Mouse (Mus musculus): ENCODE data around the gene Ncoa3. TPM values are rescaled to one million over a fixed set of nuclear protein-coding genes. Genes with fewer than 3 reads are reported as not detected.

Gene Ncoa3
- polyA plus RNA-seq, 1 experiment = 5.6 TPM

DNA sequence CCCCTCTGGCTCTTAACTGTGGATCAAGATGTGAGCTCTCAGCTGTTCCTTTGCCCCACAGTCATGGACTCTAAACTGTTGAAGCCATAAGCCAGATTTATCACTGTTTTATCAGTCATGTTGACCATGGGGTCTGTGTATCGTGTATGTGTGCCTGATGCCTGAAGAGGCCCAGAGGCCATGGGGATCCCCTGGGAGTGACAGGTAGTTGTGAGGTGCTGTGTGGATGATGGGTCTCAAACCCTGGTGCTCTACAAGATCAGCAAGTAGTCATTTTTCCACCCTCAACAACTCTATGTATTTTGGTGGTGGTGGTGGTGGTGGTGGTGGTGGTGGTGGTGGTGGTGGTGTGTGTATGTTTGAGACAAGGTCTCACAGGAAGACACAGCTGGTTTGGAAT, 8.1 kb upstream of the Ncoa3 start:
- no peaks in the 10 kb centered on the region for H3K79me3 ChIP-seq (ENCODE audit: low read depth)
- no peaks in the 10 kb centered on the region for H3K79me2 ChIP-seq (ENCODE audit: control insufficient read depth, insufficient read depth)
- TF ChIP-seq MYOD1 (IDR thresholded peaks at IDR 0.05; ENCODE audit: control insufficient read depth, insufficient read length, low read depth) (no peak), FOSL1 (IDR thresholded peaks at IDR 0.05; ENCODE audit: insufficient read depth, low read length, poor library complexity, severe bottlenecking) (no peak), USF1 (IDR thresholded peaks at IDR 0.05; ENCODE audit: low read depth) (no peak), MAX (IDR thresholded peaks at IDR 0.05) (no peak), CEBPB (IDR thresholded peaks at IDR 0.05; ENCODE audit: low read depth) (no peak), CTCF (IDR thresholded peaks at IDR 0.05; ENCODE audit: control insufficient read depth, insufficient read depth, insufficient read length) (no peak), MYOG (IDR thresholded peaks at IDR 0.05; ENCODE audit: control insufficient read depth, extremely low read depth, insufficient read length) (no peak)
- H3K36me3 ChIP-seq (ENCODE audit: control insufficient read depth, insufficient read depth) = no peaks in the 10 kb centered on the region
- H3K27me3 ChIP-seq (ENCODE audit: control insufficient read depth, insufficient read depth, insufficient read length) = no peaks in the 10 kb centered on the region
- H3ac ChIP-seq (ENCODE audit: control insufficient read depth, insufficient read length, low read depth) = no peak overlapping the region
- no peak overlapping the region for H3K4me3 ChIP-seq (ENCODE audit: insufficient read depth, poor library complexity, severe bottlenecking)

DNA sequence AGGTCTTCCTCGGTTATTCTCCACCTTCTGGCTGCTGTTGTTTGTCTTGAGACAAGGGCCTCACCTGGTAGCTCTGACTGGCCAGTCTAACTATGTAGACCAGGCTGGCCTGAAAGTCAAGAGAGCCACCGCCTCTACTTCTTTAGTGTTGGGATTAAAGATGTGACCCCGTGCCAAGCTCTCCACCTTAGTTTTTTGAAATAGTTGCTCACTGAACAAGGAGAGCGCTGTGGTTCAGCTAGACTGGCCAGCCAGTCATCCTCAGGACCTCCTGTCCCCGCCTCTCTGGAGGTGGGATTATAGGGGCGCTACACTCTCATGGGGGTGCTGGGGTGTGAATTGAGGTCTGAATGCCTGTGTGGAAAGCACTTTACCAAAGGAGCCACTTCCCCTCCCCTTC, 7.5 kb upstream of the Ncoa3 start:
- Histone ChIP-seq H3K27me3 (ENCODE audit: control insufficient read depth, insufficient read depth, insufficient read length) (no peaks in the 10 kb centered on the region), H3K4me3 (ENCODE audit: insufficient read depth, poor library complexity, severe bottlenecking) (no peak overlapping the region), H3ac (ENCODE audit: control insufficient read depth, insufficient read length, low read depth) (no peak overlapping the region), H3K79me2 (ENCODE audit: control insufficient read depth, insufficient read depth) (no peaks in the 10 kb centered on the region), H3K79me3 (ENCODE audit: low read depth) (no peaks in the 10 kb centered on the region), H3K36me3 (ENCODE audit: control insufficient read depth, insufficient read depth) (no peaks in the 10 kb centered on the region)
- TF ChIP-seq FOSL1 (IDR thresholded peaks at IDR 0.05; ENCODE audit: insufficient read depth, low read length, poor library complexity, severe bottlenecking) (no peak), CTCF (IDR thresholded peaks at IDR 0.05; ENCODE audit: control insufficient read depth, insufficient read depth, insufficient read length) (no peak), MYOD1 (IDR thresholded peaks at IDR 0.05; ENCODE audit: control insufficient read depth, insufficient read length, low read depth) (no peak), USF1 (IDR thresholded peaks at IDR 0.05; ENCODE audit: low read depth) (no peak), CEBPB (IDR thresholded peaks at IDR 0.05; ENCODE audit: low read depth) (no peak)

DNA sequence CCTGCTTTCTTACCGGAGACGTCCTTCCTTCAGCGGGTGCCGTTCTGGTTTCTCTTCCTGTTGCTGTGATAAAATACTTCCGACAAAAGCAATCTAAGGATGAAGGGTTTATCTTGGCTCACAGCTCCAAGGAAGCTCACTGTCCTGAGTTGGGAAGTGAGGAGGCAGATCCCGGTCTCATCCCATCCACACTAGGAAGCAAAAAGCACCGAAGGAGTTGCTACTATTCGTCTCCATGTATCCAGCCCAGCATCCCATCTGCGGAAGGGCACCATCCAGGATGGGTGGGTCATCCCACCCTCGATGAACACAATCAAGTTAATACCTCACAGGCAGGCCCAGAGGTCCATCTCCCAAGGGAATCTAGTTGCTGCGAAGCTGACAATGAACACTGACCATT, 6.9 kb upstream of the Ncoa3 start:
- TF ChIP-seq CTCF (IDR thresholded peaks at IDR 0.05; ENCODE audit: control insufficient read depth, insufficient read depth, insufficient read length) (no peak), MYOD1 (IDR thresholded peaks at IDR 0.05; ENCODE audit: control insufficient read depth, insufficient read length, low read depth) (no peak), USF1 (IDR thresholded peaks at IDR 0.05; ENCODE audit: low read depth) (no peak), MYOG (IDR thresholded peaks at IDR 0.05; ENCODE audit: control insufficient read depth, extremely low read depth, insufficient read length) (no peak), MAX (IDR thresholded peaks at IDR 0.05) (no peak), FOSL1 (IDR thresholded peaks at IDR 0.05; ENCODE audit: insufficient read depth, low read length, poor library complexity, severe bottlenecking) (no peak), CEBPB (IDR thresholded peaks at IDR 0.05; ENCODE audit: low read depth) (no peak)
- H3K4me3 ChIP-seq (ENCODE audit: insufficient read depth, poor library complexity, severe bottlenecking) = no peak overlapping the region

DNA sequence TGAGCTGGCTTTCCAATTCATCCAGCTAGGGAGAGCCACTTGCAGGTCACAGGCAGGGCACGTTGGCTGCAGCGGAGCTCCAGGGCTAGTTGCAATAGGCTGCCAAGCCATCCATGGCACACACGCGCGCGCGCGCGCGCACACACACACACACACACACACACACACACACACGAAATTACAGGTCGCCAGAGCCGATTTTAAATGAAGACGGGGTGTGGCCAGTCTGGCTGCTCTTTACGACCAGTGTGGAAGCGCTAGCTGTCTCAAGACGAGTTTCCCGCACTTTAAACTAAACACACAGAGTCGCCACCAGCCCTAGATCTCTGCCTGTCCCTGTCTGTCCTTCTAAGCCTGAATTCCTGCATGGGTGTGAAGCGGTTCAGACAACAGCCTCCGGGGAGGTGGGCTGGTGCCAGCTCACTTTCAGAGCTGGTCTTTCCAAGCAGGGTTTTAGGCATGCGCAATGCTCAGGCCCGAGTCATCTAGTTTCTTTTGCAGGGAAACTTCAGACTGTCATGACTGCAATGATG, 5.4 kb upstream of the Ncoa3 start:
- H3K4me3 ChIP-seq (ENCODE audit: insufficient read depth, poor library complexity, severe bottlenecking) = no peak overlapping the region
- H3K36me3 ChIP-seq (ENCODE audit: control insufficient read depth, insufficient read depth) = no peaks in the 10 kb centered on the region
- TF ChIP-seq FOSL1 (IDR thresholded peaks at IDR 0.05; ENCODE audit: insufficient read depth, low read length, poor library complexity, severe bottlenecking) (no peak), MYOD1 (IDR thresholded peaks at IDR 0.05; ENCODE audit: control insufficient read depth, insufficient read length, low read depth) (no peak)

More for the DNA sequence above, 6.9 kb upstream of the Ncoa3 start:
- H3K27me3 ChIP-seq (ENCODE audit: control insufficient read depth, insufficient read depth, insufficient read length) = no peaks in the 10 kb centered on the region
- H3K79me3 ChIP-seq (ENCODE audit: low read depth) = no peaks in the 10 kb centered on the region
- no peak overlapping the region for H3ac ChIP-seq (ENCODE audit: control insufficient read depth, insufficient read length, low read depth)
- no peaks in the 10 kb centered on the region for H3K36me3 ChIP-seq (ENCODE audit: control insufficient read depth, insufficient read depth)
- H3K79me2 ChIP-seq (ENCODE audit: control insufficient read depth, insufficient read depth) = no peaks in the 10 kb centered on the region

DNA sequence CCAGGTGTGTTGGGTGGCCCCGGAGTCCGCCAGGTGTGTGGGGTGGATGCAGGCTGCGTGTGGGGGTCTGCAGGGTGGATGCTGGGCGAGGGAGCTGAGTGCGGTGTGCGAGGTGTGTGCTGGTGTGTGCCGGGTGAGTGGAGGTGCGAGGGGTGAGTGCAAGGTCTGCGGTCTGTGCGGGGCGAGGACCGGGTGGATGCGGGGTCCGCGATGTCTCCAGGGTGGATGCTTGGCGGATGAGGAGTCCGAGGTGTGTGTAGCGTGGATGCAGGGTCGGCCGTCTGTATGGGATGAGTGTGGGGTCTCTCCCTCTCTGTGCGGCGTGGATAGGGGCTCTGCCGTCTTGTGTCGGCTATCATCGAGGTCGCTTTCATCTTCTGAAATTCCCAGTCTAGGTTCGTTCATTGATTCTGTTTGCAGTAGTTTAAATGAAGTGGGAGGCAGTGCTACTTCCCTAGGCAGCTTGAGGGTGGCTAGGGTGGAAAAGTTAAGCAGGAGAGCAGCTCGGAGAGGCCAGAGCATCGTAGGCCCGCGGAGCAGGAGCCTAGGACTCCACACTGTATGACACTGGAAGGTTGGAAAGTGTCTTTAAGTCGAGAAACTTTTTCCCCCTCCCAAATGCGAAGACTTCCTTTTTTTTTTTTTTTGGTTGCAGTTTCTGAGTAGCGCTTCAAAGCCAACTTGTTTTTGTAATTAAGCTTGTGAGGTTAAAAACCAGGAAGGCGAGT, 901 bp downstream of the Ncoa3 start:
- Histone ChIP-seq H3K79me3 (ENCODE audit: low read depth) (peaks cover 47% of the 10 kb centered on the region), H3K79me2 (ENCODE audit: control insufficient read depth, insufficient read depth) (peaks cover 58% of the 10 kb centered on the region), H3K4me3 (ENCODE audit: insufficient read depth, poor library complexity, severe bottlenecking) (peak overlapping the region; percentile 84), H3K27me3 (ENCODE audit: control insufficient read depth, insufficient read depth, insufficient read length) (no peaks in the 10 kb centered on the region), H3ac (ENCODE audit: control insufficient read depth, insufficient read length, low read depth) (peak overlapping the region; percentile 99), H3K36me3 (ENCODE audit: control insufficient read depth, insufficient read depth) (peaks cover 9% of the 10 kb centered on the region)
- TF ChIP-seq CEBPB (IDR thresholded peaks at IDR 0.05; ENCODE audit: low read depth) = no peak

More for the DNA sequence above, 5.4 kb upstream of the Ncoa3 start:
- no peaks in the 10 kb centered on the region for H3K79me2 ChIP-seq (ENCODE audit: control insufficient read depth, insufficient read depth)
- H3K27me3 ChIP-seq (ENCODE audit: control insufficient read depth, insufficient read depth, insufficient read length) = no peaks in the 10 kb centered on the region
- peak overlapping the region; percentile 55 for H3ac ChIP-seq (ENCODE audit: control insufficient read depth, insufficient read length, low read depth)
- no peaks in the 10 kb centered on the region for H3K79me3 ChIP-seq (ENCODE audit: low read depth)

DNA sequence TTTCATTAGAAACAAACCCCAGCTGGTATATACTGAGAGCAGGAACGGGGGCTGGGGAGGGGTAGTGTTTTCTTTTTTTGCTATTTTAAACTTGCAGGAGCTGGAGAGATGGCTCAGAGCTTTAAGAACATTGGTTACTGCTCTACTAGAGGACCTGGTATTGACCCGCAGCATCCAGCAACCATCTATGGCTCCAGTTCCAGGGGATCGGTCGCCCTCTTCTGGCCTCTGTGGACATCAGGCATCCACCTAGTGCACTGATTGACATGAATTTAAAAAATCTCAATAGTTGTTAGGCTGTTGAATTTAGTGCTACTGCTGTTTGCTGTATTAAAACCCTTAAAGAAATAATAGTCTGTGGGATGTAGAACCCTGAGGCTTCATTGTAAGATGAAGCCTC, 1.9 kb downstream of the Ncoa3 start:
- peaks cover 9% of the 10 kb centered on the region for H3K36me3 ChIP-seq (ENCODE audit: control insufficient read depth, insufficient read depth)
- H3K79me2 ChIP-seq (ENCODE audit: control insufficient read depth, insufficient read depth) = peaks cover 68% of the 10 kb centered on the region
- no peak overlapping the region for H3K4me3 ChIP-seq (ENCODE audit: insufficient read depth, poor library complexity, severe bottlenecking)
- no peak overlapping the region for H3ac ChIP-seq (ENCODE audit: control insufficient read depth, insufficient read length, low read depth)
- no peaks in the 10 kb centered on the region for H3K27me3 ChIP-seq (ENCODE audit: control insufficient read depth, insufficient read depth, insufficient read length)
- H3K79me3 ChIP-seq (ENCODE audit: low read depth) = peaks cover 52% of the 10 kb centered on the region
- no peak for TF ChIP-seq USF1 (IDR thresholded peaks at IDR 0.05; ENCODE audit: low read depth)
- TF ChIP-seq MAX (IDR thresholded peaks at IDR 0.05) = no peak
- TF ChIP-seq MYOG (IDR thresholded peaks at IDR 0.05; ENCODE audit: control insufficient read depth, extremely low read depth, insufficient read length) = no peak
- TF ChIP-seq CEBPB (IDR thresholded peaks at IDR 0.05; ENCODE audit: low read depth) = no peak
- no peak for TF ChIP-seq FOSL1 (IDR thresholded peaks at IDR 0.05; ENCODE audit: insufficient read depth, low read length, poor library complexity, severe bottlenecking)
- TF ChIP-seq CTCF (IDR thresholded peaks at IDR 0.05; ENCODE audit: control insufficient read depth, insufficient read depth, insufficient read length) = no peak
- TF ChIP-seq MYOD1 (IDR thresholded peaks at IDR 0.05; ENCODE audit: control insufficient read depth, insufficient read length, low read depth) = no peak

Measured in C2C12 (cell line).